Mouse (Mus musculus) hindbrain, embryonic 11.5 days (tissue): ENCODE results near the gene Psmd14. TPM values are rescaled to one million over a fixed set of nuclear protein-coding genes. Genes with fewer than 3 reads are reported as not detected.

Experiments used
- ATAC-seq: fragments of 200-750 bp; cut with Nextera tagmentation; 2 replicates; pipeline ENCODE4 v1.8.0; 2017; ENCODE audit warnings: mild to moderate bottlenecking, moderate TSS enrichment, moderate library complexity; ENCODE audit not compliant: low FRiP score
- DNase-seq: peaks from one replicate; pipeline ENCODE4 v3.0.0-alpha.2; 2015; ENCODE audit warnings: low spot score
- H3K27ac ChIP-seq: fragments of 300-500 bp; sonication (generic); 2 replicates; pipeline ENCODE4 v1.5.1; 2014; ENCODE audit warnings: mild to moderate bottlenecking, low read depth, low read length
- H3K27me3 ChIP-seq: fragments of 300-500 bp; sonication (generic); 2 replicates; pipeline ENCODE4 v1.6.1; 2014; ENCODE audit warnings: mild to moderate bottlenecking, low read length, moderate library complexity, mixed read lengths; ENCODE audit not compliant: control insufficient read depth, insufficient read depth
- H3K36me3 ChIP-seq: fragments of 300-500 bp; sonication (generic); 2 replicates; pipeline ENCODE4 v1.6.1; 2014; ENCODE audit warnings: mild to moderate bottlenecking, low read length, moderate library complexity, mixed read lengths; ENCODE audit not compliant: control insufficient read depth, insufficient read depth
- H3K4me1 ChIP-seq: fragments of 300-500 bp; sonication (generic); replicated peaks from 2 replicates; pipeline ENCODE4 v1.6.1; 2014; ENCODE audit warnings: low read length, mixed read lengths; ENCODE audit not compliant: control insufficient read depth, insufficient read depth
- H3K4me2 ChIP-seq: fragments of 300-500 bp; sonication (generic); replicated peaks from 2 replicates; pipeline ENCODE4 v1.6.1; 2014; ENCODE audit warnings: mild to moderate bottlenecking, low read depth, low read length
- H3K4me3 ChIP-seq: fragments of 300-500 bp; sonication (generic); 2 replicates; pipeline ENCODE4 v1.5.1; 2014; ENCODE audit warnings: low read depth, low read length
- H3K9ac ChIP-seq: fragments of 300-500 bp; sonication (generic); 2 replicates; pipeline ENCODE4 v1.6.1; 2014; ENCODE audit warnings: low read depth, low read length
- H3K9me3 ChIP-seq: fragments of 300-500 bp; sonication (generic); 2 replicates; pipeline ENCODE4 v1.6.1; 2016; ENCODE audit warnings: low read length; ENCODE audit not compliant: control insufficient read depth
- WGBS: fragments of 180-500 bp; shearing (Covaris S2); extraction: QIAGEN DNeasy Blood & Tissue Kit; methylation state at CpG from one replicate; pipeline ENCODE4 v1.1.7; 2014; 5-methylcytosine and 5-hydroxymethylcytosine counted together
- polyA plus RNA-seq: library from polyadenylated mRNA; unstranded; fragments of >200 nt; fragmentation: Nextera tagmentation; extraction: Ambion mirVana; gene quantifications from 2 replicates; pipeline ENCODE4 v1.2.1, GENCODE M21; 2014

The Psmd14 gene
- polyA plus RNA-seq, result 284 and 288 TPM in 2 replicates

GRCm38 (mm10) chr2:61711108-61712040 lies at the start of gene Psmd14:
Gene Psmd14 (plus strand): TSS chr2:61711694.
- Histone ChIP-seq H3K9me3 (no peaks in the 10 kb centered on the region), H3K36me3 (no peaks in the 10 kb centered on the region), H3K27ac (peak within 1 kb of the TSS; percentile 58), H3K4me1 (no peaks in the 10 kb centered on the region; the same call in 1 of the 2 replicates), H3K4me2 (peak within 1 kb of the TSS; percentile 42), H3K9ac (peak within 1 kb of the TSS; percentile 81), H3K27me3 (no peaks in the 10 kb centered on the region), H3K4me3 (peak within 1 kb of the TSS; percentile 83)
- WGBS, result 6% methylated on average over 41 of the region's 52 CpGs
- DNase-seq (peak; percentile 88), ATAC-seq (peak; percentile 97)

- Histone ChIP-seq H3K27ac (no peak overlapping the region), H3K9me3 (no peaks in the 10 kb centered on the region), H3K9ac (no peak overlapping the region), H3K27me3 (no peaks in the 10 kb centered on the region), H3K36me3 (no peaks in the 10 kb centered on the region), H3K4me3 (no peak overlapping the region), H3K4me2 (no peak overlapping the region), H3K4me1 (no peaks in the 10 kb centered on the region)
- ATAC-seq (no peak), DNase-seq (no peak)
- 88% methylated on average over 10 of the region's 10 CpGs for WGBS
Measured at GRCm38 (mm10) chr2:61662833-61663232, 48.7 kb upstream of the Psmd14 start.

GRCm38 (mm10) chr2:61663573-61664241 lies 47.8 kb upstream of the Psmd14 start:
- no peak overlapping the region for H3K27ac ChIP-seq
- H3K4me3 ChIP-seq, result no peak overlapping the region
- no peak overlapping the region for H3K4me2 ChIP-seq
- no peaks in the 10 kb centered on the region for H3K27me3 ChIP-seq
- DNase-seq, result no peak
- no peaks in the 10 kb centered on the region for H3K36me3 ChIP-seq
- no peak overlapping the region for H3K9ac ChIP-seq
- 77% methylated on average over 10 of the region's 10 CpGs for WGBS
- H3K9me3 ChIP-seq, result no peaks in the 10 kb centered on the region
- no peak for ATAC-seq
- H3K4me1 ChIP-seq, result no peaks in the 10 kb centered on the region

GRCm38 (mm10) chr2:61667420-61667819 lies 44.1 kb upstream of the Psmd14 start:
- Histone ChIP-seq H3K9me3 (no peaks in the 10 kb centered on the region), H3K27me3 (no peaks in the 10 kb centered on the region), H3K9ac (no peak overlapping the region), H3K27ac (no peak overlapping the region), H3K36me3 (no peaks in the 10 kb centered on the region), H3K4me2 (no peak overlapping the region), H3K4me1 (no peaks in the 10 kb centered on the region), H3K4me3 (no peak overlapping the region)
- no peak for ATAC-seq
- 80% methylated on average over 7 of the region's 7 CpGs for WGBS
- no peak for DNase-seq

GRCm38 (mm10) chr2:61668260-61668659 lies 43.2 kb upstream of the Psmd14 start:
- ATAC-seq, result no peak
- no peaks in the 10 kb centered on the region for H3K4me1 ChIP-seq
- peak; percentile 28 for DNase-seq
- no peak overlapping the region for H3K4me3 ChIP-seq
- no peaks in the 10 kb centered on the region for H3K27me3 ChIP-seq
- no peaks in the 10 kb centered on the region for H3K9me3 ChIP-seq
- WGBS, result 24% methylated on average over 4 of the region's 4 CpGs
- no peak overlapping the region for H3K4me2 ChIP-seq
- no peak overlapping the region for H3K27ac ChIP-seq
- no peaks in the 10 kb centered on the region for H3K36me3 ChIP-seq
- no peak overlapping the region for H3K9ac ChIP-seq

DNA sequence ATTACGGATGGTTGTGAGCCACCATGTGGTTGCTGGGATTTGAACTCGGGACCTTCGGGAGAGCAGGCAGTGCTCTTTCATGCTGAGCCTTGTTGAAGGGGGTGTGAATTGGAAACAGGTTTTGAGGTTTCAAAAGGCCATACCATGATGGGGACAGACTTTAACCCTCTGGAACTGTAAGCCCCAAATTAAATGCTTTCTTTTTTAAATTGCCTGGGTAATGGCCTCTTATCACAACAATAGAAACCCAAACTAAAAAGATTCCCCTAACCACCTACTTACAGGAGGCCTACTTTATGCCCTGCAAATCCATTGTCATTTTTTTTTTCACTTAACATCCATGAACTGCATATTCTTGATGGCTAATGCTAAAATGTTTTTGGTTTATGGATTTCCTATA lies 36.9 kb upstream of the Psmd14 start:
- Histone ChIP-seq H3K27ac (no peak overlapping the region), H3K4me2 (no peak overlapping the region), H3K27me3 (no peaks in the 10 kb centered on the region), H3K4me1 (no peaks in the 10 kb centered on the region), H3K9ac (no peak overlapping the region), H3K4me3 (no peak overlapping the region), H3K36me3 (no peaks in the 10 kb centered on the region), H3K9me3 (no peaks in the 10 kb centered on the region)
- ATAC-seq, result no peak
- WGBS, result 94% methylated on average over 3 of the region's 3 CpGs
- DNase-seq, result no peak

- no peaks in the 10 kb centered on the region for H3K27me3 ChIP-seq
- no peaks in the 10 kb centered on the region for H3K4me1 ChIP-seq
- H3K9ac ChIP-seq, result no peak overlapping the region
- no peak for ATAC-seq
- H3K4me3 ChIP-seq, result no peak overlapping the region
- H3K4me2 ChIP-seq, result no peak overlapping the region
- 97% methylated on average over 1 of the region's 1 CpGs for WGBS
- H3K27ac ChIP-seq, result no peak overlapping the region
- no peaks in the 10 kb centered on the region for H3K9me3 ChIP-seq
- no peaks in the 10 kb centered on the region for H3K36me3 ChIP-seq
- DNase-seq, result no peak
Measured at GRCm38 (mm10) chr2:61681572-61681971, 29.9 kb upstream of the Psmd14 start.

- WGBS, result 88% methylated on average over 1 of the region's 1 CpGs
- H3K4me2 ChIP-seq, result no peak overlapping the region
- H3K9ac ChIP-seq, result no peak overlapping the region
- no peaks in the 10 kb centered on the region for H3K9me3 ChIP-seq
- no peaks in the 10 kb centered on the region for H3K4me1 ChIP-seq
- no peaks in the 10 kb centered on the region for H3K36me3 ChIP-seq
- H3K27me3 ChIP-seq, result no peaks in the 10 kb centered on the region
- H3K27ac ChIP-seq, result no peak overlapping the region
- no peak for DNase-seq
- no peak for ATAC-seq
- no peak overlapping the region for H3K4me3 ChIP-seq
Measured at GRCm38 (mm10) chr2:61686533-61686932, 25.0 kb upstream of the Psmd14 start.
